In the genomic region with DNA sequence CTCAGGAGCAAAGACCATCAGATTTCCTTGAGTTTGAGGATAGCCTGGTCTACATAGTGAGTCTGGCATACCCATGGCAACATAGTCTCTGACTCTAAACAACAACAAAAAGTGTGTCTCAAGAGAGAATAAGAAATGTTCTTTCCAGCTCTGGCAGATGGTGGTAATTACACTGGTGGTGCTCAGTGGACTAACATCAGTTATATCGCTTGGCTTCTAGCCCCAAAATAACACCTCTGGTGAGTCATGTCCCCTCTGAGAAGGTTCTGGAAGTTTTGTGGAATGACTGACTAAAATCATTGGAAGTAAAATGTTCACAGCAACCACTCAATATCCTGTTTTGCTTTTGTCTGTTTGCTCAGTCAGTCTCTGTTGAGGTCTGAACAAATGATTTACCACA, we compare ENCODE assay signal across 22 mouse cellular contexts.
DNase-seq lines count a peak whose midpoint lies in the region; ATAC-seq and TF ChIP-seq lines count a peak whose summit lies in the region.
"Had no signal": no experiment of that assay in that cellular context is flagged by ENCODE, and none has a peak within 500 bp of the region (broad histone marks: within the 10 kb centered on the region; RNA-seq: fewer than 3 reads in every experiment).

No protein-coding gene starts in this region.

- no peak for TF ChIP-seq CTCF in embryonic fibroblast, embryonic 13.5 days (IDR thresholded peaks at IDR 0.05; ENCODE audit: borderline replicate concordance, insufficient read depth, low read length)

- H3K27ac ChIP-seq in embryonic fibroblast, embryonic 13.5 days (ENCODE audit: insufficient read depth, low read length), result peak overlapping the region; percentile 97
- H3K27ac ChIP-seq: embryonic facial prominence, embryonic 12.5 days; gastrocnemius, adult 2 months; hindbrain, embryonic 12.5 days; hindbrain, embryonic 15.5 days had no signal

- DNase-seq in right cerebral cortex, adult 18-20 months, result peak; percentile 4
- no peak for DNase-seq in right cerebral cortex, postnatal 14 days
- DNase-seq in Muller cell, postnatal 12 days (ENCODE audit: inconsistent ontology term), result peak; percentile 85
- peak; percentile 3 for DNase-seq in skeletal muscle tissue, adult 2 months (ENCODE audit: low read depth, low spot score)
- DNase-seq in lung, postnatal 36 days, result no peak
- DNase-seq in left cerebral cortex, adult 11 months (ENCODE audit: low spot score), result no peak
- DNase-seq: adrenal gland, postnatal 10 days; adrenal gland, postnatal 36 days; cerebellum, adult 11 months; cerebellum, adult 2 months; cerebellum, adult 9-11 months; forebrain, postnatal 0 days; gastrocnemius, adult 2 months; gastrocnemius, postnatal 14 days; heart, adult 11 months had no signal

- H3K4me1 ChIP-seq in embryonic fibroblast, embryonic 13.5 days (ENCODE audit: control insufficient read depth, insufficient read depth, low read length), result peaks cover 10% of the 10 kb centered on the region; the same call in 1 of the 2 replicates
- H3K4me1 ChIP-seq: embryonic facial prominence, embryonic 12.5 days; hindbrain, embryonic 12.5 days; hindbrain, embryonic 15.5 days had no signal

- no peak overlapping the region for H3K4me3 ChIP-seq in embryonic fibroblast, embryonic 13.5 days (ENCODE audit: insufficient read depth, low read length)
- H3K4me3 ChIP-seq: embryonic facial prominence, embryonic 12.5 days; gastrocnemius, adult 2 months; hindbrain, embryonic 12.5 days; hindbrain, embryonic 15.5 days had no signal

- no peak for ATAC-seq in megakaryocyte progenitor cell, adult 5-6 weeks (replicated peaks; ENCODE audit: poor library complexity)
- ATAC-seq: activated CD4-positive, CD25-positive, alpha-beta regulatory T cell, adult 4 months; forebrain, embryonic 14.5 days; forebrain, postnatal 0 days had no signal

- no peak for TF ChIP-seq POLR2A in embryonic fibroblast, embryonic 13.5 days (IDR thresholded peaks at IDR 0.05; ENCODE audit: low read depth, low read length)

Comparison
In these comparisons a context has a peak if more than half of its experiments do, and no peak if none do; other contexts are left out.
1. DNase-seq: peak in right cerebral cortex, adult 18-20 months (single experiment), Muller cell, postnatal 12 days (single experiment) and skeletal muscle tissue, adult 2 months (single experiment); none in right cerebral cortex, postnatal 14 days (single experiment), lung, postnatal 36 days (single experiment) and left cerebral cortex, adult 11 months (single experiment).